Mouse (Mus musculus): Measurements from ENCODE around the gene Ltv1. TPM values are rescaled to one million over a fixed set of nuclear protein-coding genes. Genes with fewer than 3 reads are reported as not detected.
"Not testable (repeated sequence)": the region's sequence is repeated elsewhere in the genome, so short reads cannot be mapped to it uniquely, and the experiment has no call there.

Ltv1 gene
- polyA plus RNA-seq, 1 experiment: 6.6 TPM

GRCm38 (mm10) chr10:13196872-13197507 lies 4.0 kb upstream of the Ltv1 start:
- H3K4me3 ChIP-seq (ENCODE audit: extremely low read depth, insufficient read depth, insufficient read length): no peak overlapping the region
- WGBS: 84% methylated on average over 8 of the region's 8 CpGs
- H3K4me1 ChIP-seq (ENCODE audit: control insufficient read depth, insufficient read depth, insufficient read length): peaks cover 3% of the 10 kb centered on the region; the same call in 1 of the 2 replicates
- H3K27me3 ChIP-seq (ENCODE audit: control insufficient read depth, insufficient read depth, low read length): no peaks in the 10 kb centered on the region
- TF ChIP-seq POLR2A (IDR thresholded peaks at IDR 0.05; ENCODE audit: low read depth, low read length) (no peak), CTCF (IDR thresholded peaks at IDR 0.05; ENCODE audit: extremely low read depth, insufficient read depth, insufficient read length, insufficient replicate concordance) (no peak)
- no peak for DNase-seq (ENCODE audit: low read depth in 1 of 2, low spot score in 2 of 2)
- no peaks in the 10 kb centered on the region for H3K36me3 ChIP-seq (ENCODE audit: control insufficient read depth, insufficient read depth, low read length)
- no peak overlapping the region for H3K27ac ChIP-seq (ENCODE audit: insufficient read depth, low read length)

- 86% methylated on average over 7 of the region's 7 CpGs for WGBS
- H3K36me3 ChIP-seq (ENCODE audit: control insufficient read depth, insufficient read depth, low read length); DNase-seq (ENCODE audit: low read depth in 1 of 2, low spot score in 2 of 2); H3K27ac ChIP-seq (ENCODE audit: insufficient read depth, low read length); H3K4me1 ChIP-seq (ENCODE audit: control insufficient read depth, insufficient read depth, insufficient read length); H3K27me3 ChIP-seq (ENCODE audit: control insufficient read depth, insufficient read depth, low read length): not testable (repeated sequence)
- peak overlapping the region; percentile 82; the same call in 1 of the 2 replicates for H3K4me3 ChIP-seq (ENCODE audit: extremely low read depth, insufficient read depth, insufficient read length)
Observed at GRCm38 (mm10) chr10:13193496-13193895, 528 bp upstream of the Ltv1 start.

GRCm38 (mm10) chr10:13189881-13190280 lies 3.1 kb downstream of the Ltv1 start:
- TF ChIP-seq POLR2A (IDR thresholded peaks at IDR 0.05; ENCODE audit: low read depth, low read length): no peak
- no peak for TF ChIP-seq CTCF (IDR thresholded peaks at IDR 0.05; ENCODE audit: extremely low read depth, insufficient read depth, insufficient read length, insufficient replicate concordance)
- peaks cover 11% of the 10 kb centered on the region for H3K36me3 ChIP-seq (ENCODE audit: control insufficient read depth, insufficient read depth, low read length)
- H3K27me3 ChIP-seq (ENCODE audit: control insufficient read depth, insufficient read depth, low read length): no peaks in the 10 kb centered on the region
- 96% methylated on average over 5 of the region's 5 CpGs for WGBS
- peaks cover 5% of the 10 kb centered on the region for H3K4me1 ChIP-seq (ENCODE audit: control insufficient read depth, insufficient read depth, insufficient read length)
- no peak overlapping the region for H3K27ac ChIP-seq (ENCODE audit: insufficient read depth, low read length)
- DNase-seq (ENCODE audit: low read depth in 1 of 2, low spot score in 2 of 2): no peak
- H3K4me3 ChIP-seq (ENCODE audit: extremely low read depth, insufficient read depth, insufficient read length): no peak overlapping the region

GRCm38 (mm10) chr10:13186754-13187153 lies 6.2 kb downstream of the Ltv1 start:
- no peak overlapping the region for H3K4me3 ChIP-seq (ENCODE audit: extremely low read depth, insufficient read depth, insufficient read length)
- H3K4me1 ChIP-seq (ENCODE audit: control insufficient read depth, insufficient read depth, insufficient read length): peaks cover 11% of the 10 kb centered on the region
- H3K27me3 ChIP-seq (ENCODE audit: control insufficient read depth, insufficient read depth, low read length): no peaks in the 10 kb centered on the region
- TF ChIP-seq POLR2A (IDR thresholded peaks at IDR 0.05; ENCODE audit: low read depth, low read length): no peak
- no peak for TF ChIP-seq CTCF (IDR thresholded peaks at IDR 0.05; ENCODE audit: extremely low read depth, insufficient read depth, insufficient read length, insufficient replicate concordance)
- peaks cover 19% of the 10 kb centered on the region for H3K36me3 ChIP-seq (ENCODE audit: control insufficient read depth, insufficient read depth, low read length)
- WGBS: 89% methylated on average over 3 of the region's 3 CpGs
- DNase-seq (ENCODE audit: low read depth in 1 of 2, low spot score in 2 of 2): no peak
- H3K27ac ChIP-seq (ENCODE audit: insufficient read depth, low read length): no peak overlapping the region

GRCm38 (mm10) chr10:13184170-13184766 lies 8.7 kb downstream of the Ltv1 start:
- H3K27me3 ChIP-seq (ENCODE audit: control insufficient read depth, insufficient read depth, low read length): no peaks in the 10 kb centered on the region
- H3K36me3 ChIP-seq (ENCODE audit: control insufficient read depth, insufficient read depth, low read length): peaks cover 25% of the 10 kb centered on the region
- no peak for TF ChIP-seq POLR2A (IDR thresholded peaks at IDR 0.05; ENCODE audit: low read depth, low read length)
- no peak for TF ChIP-seq CTCF (IDR thresholded peaks at IDR 0.05; ENCODE audit: extremely low read depth, insufficient read depth, insufficient read length, insufficient replicate concordance)
- H3K27ac ChIP-seq (ENCODE audit: insufficient read depth, low read length): peak overlapping the region; percentile 5; the same call in 1 of the 2 replicates
- DNase-seq (ENCODE audit: low read depth in 1 of 2, low spot score in 2 of 2): peak in 1 of 2 experiments; percentile 29
- WGBS: 40% methylated on average over 4 of the region's 4 CpGs
- no peak overlapping the region for H3K4me3 ChIP-seq (ENCODE audit: extremely low read depth, insufficient read depth, insufficient read length)
- H3K4me1 ChIP-seq (ENCODE audit: control insufficient read depth, insufficient read depth, insufficient read length): peaks cover 11% of the 10 kb centered on the region

- Histone ChIP-seq H3K4me3 (ENCODE audit: extremely low read depth, insufficient read depth, insufficient read length) (no peak overlapping the region), H3K27ac (ENCODE audit: insufficient read depth, low read length) (no peak overlapping the region), H3K36me3 (ENCODE audit: control insufficient read depth, insufficient read depth, low read length) (peaks cover 36% of the 10 kb centered on the region), H3K27me3 (ENCODE audit: control insufficient read depth, insufficient read depth, low read length) (no peaks in the 10 kb centered on the region), H3K4me1 (ENCODE audit: control insufficient read depth, insufficient read depth, insufficient read length) (peaks cover 9% of the 10 kb centered on the region; the same call in 1 of the 2 replicates)
- DNase-seq (ENCODE audit: low read depth in 1 of 2, low spot score in 2 of 2): no peak
- no peak for TF ChIP-seq POLR2A (IDR thresholded peaks at IDR 0.05; ENCODE audit: low read depth, low read length)
- TF ChIP-seq CTCF (IDR thresholded peaks at IDR 0.05; ENCODE audit: extremely low read depth, insufficient read depth, insufficient read length, insufficient replicate concordance): no peak
- 88% methylated on average over 7 of the region's 7 CpGs for WGBS
Observed at GRCm38 (mm10) chr10:13180211-13180610, 12.8 kb downstream of the Ltv1 start.

GRCm38 (mm10) chr10:13177973-13178624 lies 14.9 kb downstream of the Ltv1 start, which contains the start of gene Zc2hc1b:
Zc2hc1b (minus strand) TSS chr10:13178023.
- no peak for TF ChIP-seq CTCF (IDR thresholded peaks at IDR 0.05; ENCODE audit: extremely low read depth, insufficient read depth, insufficient read length, insufficient replicate concordance)
- TF ChIP-seq POLR2A (IDR thresholded peaks at IDR 0.05; ENCODE audit: low read depth, low read length): no peak
- Histone ChIP-seq H3K36me3 (ENCODE audit: control insufficient read depth, insufficient read depth, low read length) (peaks cover 34% of the 10 kb centered on the region), H3K27me3 (ENCODE audit: control insufficient read depth, insufficient read depth, low read length) (no peaks in the 10 kb centered on the region), H3K4me3 (ENCODE audit: extremely low read depth, insufficient read depth, insufficient read length) (no peak within 1 kb of the TSS), H3K4me1 (ENCODE audit: control insufficient read depth, insufficient read depth, insufficient read length) (no peaks in the 10 kb centered on the region), H3K27ac (ENCODE audit: insufficient read depth, low read length) (no peak within 1 kb of the TSS)
- no peak for DNase-seq (ENCODE audit: low read depth in 1 of 2, low spot score in 2 of 2)
- 92% methylated on average over 7 of the region's 7 CpGs for WGBS

All from spleen, adult 2 months (tissue).